In genomic region chr12:51947498-51947945, GRCm38 (mm10) we compare ENCODE assay signal across 11 mouse cellular contexts. TPM values are rescaled to one million over a fixed set of nuclear protein-coding genes. Genes with fewer than 3 reads are reported as not detected.
DNase-seq lines count a peak whose midpoint lies in the region; ATAC-seq and TF ChIP-seq lines count a peak whose summit lies in the region.
"Had no signal": no experiment of that assay in that cellular context is flagged by ENCODE, and none has a peak within 500 bp of the region (broad histone marks: within the 10 kb centered on the region; RNA-seq: fewer than 3 reads in every experiment).

No protein-coding gene starts in this region.

- H3K4me2 ChIP-seq in kidney, embryonic 16.5 days (replicated peaks; ENCODE audit: low read depth, low read length), result no peak overlapping the region
- no peak overlapping the region for H3K4me2 ChIP-seq in midbrain, postnatal 0 days (ENCODE audit: low read depth, low read length, poor library complexity, severe bottlenecking)
- H3K4me2 ChIP-seq in midbrain, embryonic 13.5 days (replicated peaks), result no peak overlapping the region
- H3K4me2 ChIP-seq: forebrain, embryonic 12.5 days; hindbrain, embryonic 13.5 days had no signal

- WGBS in kidney, adult 2 months, result 66% methylated on average over 10 of the region's 10 CpGs
- WGBS in kidney, embryonic 16.5 days, result 86% methylated on average over 10 of the region's 10 CpGs
- WGBS in midbrain, postnatal 0 days, result 86% methylated on average over 10 of the region's 10 CpGs
- WGBS in midbrain, embryonic 13.5 days, result 85% methylated on average over 10 of the region's 10 CpGs

- no peak overlapping the region for H3K27ac ChIP-seq in kidney, adult 2 months (ENCODE audit: insufficient read depth, low read depth, low read length)
- H3K27ac ChIP-seq in kidney, embryonic 16.5 days (ENCODE audit: low read length), result no peak overlapping the region
- H3K27ac ChIP-seq in midbrain, postnatal 0 days (ENCODE audit: low read depth, low read length), result no peak overlapping the region
- H3K27ac ChIP-seq in midbrain, embryonic 13.5 days, result no peak overlapping the region
- H3K27ac ChIP-seq: forebrain, embryonic 12.5 days; hindbrain, embryonic 13.5 days had no signal

- H3K27me3 ChIP-seq in kidney, adult 2 months (replicated peaks; ENCODE audit: control insufficient read depth, insufficient read depth, low read length), result no peaks in the 10 kb centered on the region
- H3K27me3 ChIP-seq in kidney, embryonic 16.5 days (ENCODE audit: insufficient read depth, low read length), result no peaks in the 10 kb centered on the region
- H3K27me3 ChIP-seq in midbrain, postnatal 0 days (ENCODE audit: insufficient read depth, low read length), result no peaks in the 10 kb centered on the region
- H3K27me3 ChIP-seq in midbrain, embryonic 13.5 days, result no peaks in the 10 kb centered on the region
- H3K27me3 ChIP-seq: forebrain, embryonic 12.5 days; hindbrain, embryonic 13.5 days had no signal

- no peak for TF ChIP-seq POLR2A in kidney, adult 2 months (IDR thresholded peaks at IDR 0.05; ENCODE audit: low read depth, low read length)

- H3K4me3 ChIP-seq in kidney, adult 2 months (ENCODE audit: insufficient read depth, low read depth, low read length), result no peak overlapping the region
- H3K4me3 ChIP-seq in kidney, embryonic 16.5 days (ENCODE audit: low read length), result no peak overlapping the region
- no peak overlapping the region for H3K4me3 ChIP-seq in midbrain, postnatal 0 days (ENCODE audit: low read depth, low read length)
- no peak overlapping the region for H3K4me3 ChIP-seq in midbrain, embryonic 13.5 days (replicated peaks)
- H3K4me3 ChIP-seq: forebrain, embryonic 12.5 days; hindbrain, embryonic 13.5 days had no signal

- 0 out of 2 replicates have a peak, but pooled peaks cover 7% of the 10 kb centered on the region for H3K9me3 ChIP-seq in kidney, embryonic 16.5 days (ENCODE audit: low read length)
- H3K9me3 ChIP-seq in midbrain, postnatal 0 days (ENCODE audit: low read length), result no peaks in the 10 kb centered on the region
- H3K9me3 ChIP-seq in midbrain, embryonic 13.5 days, result no peaks in the 10 kb centered on the region
- H3K9me3 ChIP-seq: forebrain, embryonic 12.5 days; hindbrain, embryonic 13.5 days had no signal

- H3K9ac ChIP-seq in kidney, embryonic 16.5 days (replicated peaks; ENCODE audit: low read length), result no peak overlapping the region
- no peak overlapping the region for H3K9ac ChIP-seq in midbrain, postnatal 0 days (replicated peaks; ENCODE audit: low read length, poor library complexity, severe bottlenecking)
- H3K9ac ChIP-seq in midbrain, embryonic 13.5 days (replicated peaks), result no peak overlapping the region
- H3K9ac ChIP-seq: forebrain, embryonic 12.5 days; hindbrain, embryonic 13.5 days had no signal

- ATAC-seq in kidney, embryonic 16.5 days (ENCODE audit: low FRiP score, low TSS enrichment), result no peak
- no peak for ATAC-seq in midbrain, postnatal 0 days (ENCODE audit: low FRiP score)
- no peak for ATAC-seq in midbrain, embryonic 13.5 days

- peak; percentile 49; the same call in 1 of the 2 replicates for TF ChIP-seq CTCF in kidney, adult 2 months (conservative IDR thresholded peaks at IDR 0.05; ENCODE audit: insufficient read depth, insufficient read length, low read depth, low read length)
- TF ChIP-seq CTCF in midbrain, postnatal 0 days (IDR thresholded peaks at IDR 0.05), result peak; percentile 48

- peak; percentile 24 for DNase-seq in kidney, adult 2 months
- peak; percentile 38 for DNase-seq in midbrain, postnatal 0 days (ENCODE audit: low spot score)
- peak; percentile 62 for DNase-seq in adrenal gland, postnatal 10 days
- DNase-seq in telencephalon, adult 2 months (ENCODE audit: low read depth, low spot score), result peak; percentile 8
- no peak for DNase-seq in thymus, postnatal 14 days
- DNase-seq: cerebellum, postnatal 10 days; thymus, postnatal 25 days had no signal

- peaks cover 6% of the 10 kb centered on the region for H3K36me3 ChIP-seq in kidney, adult 2 months (ENCODE audit: control insufficient read depth, insufficient read depth, low read length)
- H3K36me3 ChIP-seq in kidney, embryonic 16.5 days (ENCODE audit: insufficient read depth, low read length), result peaks cover 41% of the 10 kb centered on the region
- peaks cover 40% of the 10 kb centered on the region for H3K36me3 ChIP-seq in midbrain, postnatal 0 days (ENCODE audit: insufficient read depth, low read length)
- H3K36me3 ChIP-seq in midbrain, embryonic 13.5 days, result peaks cover 47% of the 10 kb centered on the region

- no peaks in the 10 kb centered on the region for H3K4me1 ChIP-seq in kidney, adult 2 months (ENCODE audit: control insufficient read depth, insufficient read depth, low read length)
- H3K4me1 ChIP-seq in kidney, embryonic 16.5 days (ENCODE audit: insufficient read depth, low read length), result no peaks in the 10 kb centered on the region
- H3K4me1 ChIP-seq in midbrain, postnatal 0 days (ENCODE audit: insufficient read depth, low read length), result no peaks in the 10 kb centered on the region
- peaks cover 10% of the 10 kb centered on the region; the same call in 1 of the 2 replicates for H3K4me1 ChIP-seq in midbrain, embryonic 13.5 days (replicated peaks)
- H3K4me1 ChIP-seq: hindbrain, embryonic 13.5 days had no signal

RNA-seq across cellular contexts. Expression of gene Heatr5a, which starts 23.6 kb away (rescaled TPM):
- 13.4 and 21.0 TPM in 2 replicates for polyA plus RNA-seq in kidney, adult 2 months (2012; rRNA removed)
- 9.4 and 10.5 TPM in 2 replicates for polyA plus RNA-seq in kidney, embryonic 16.5 days (2015; fragmentation: Nextera tagmentation; extraction: Ambion mirVana)
- total RNA-seq in midbrain, postnatal 0 days (2014; rRNA removed), result 17.7 and 25.3 TPM in 2 replicates
- polyA plus RNA-seq in midbrain, postnatal 0 days (2015; fragmentation: Nextera tagmentation; extraction: Ambion mirVana), result 2.6 and 3.3 TPM in 2 replicates
- 6.0 and 6.3 TPM in 2 replicates for polyA plus RNA-seq in midbrain, embryonic 13.5 days (2015; fragmentation: Nextera tagmentation; extraction: Ambion mirVana)
- 10 to 100 TPM; 14.9 to 22.4 TPM for total RNA-seq in adrenal gland, postnatal 10 days (2021)

RNA-seq across cellular contexts. Expression of gene Dtd2, which starts 58.8 kb away (rescaled TPM):
- polyA plus RNA-seq in kidney, adult 2 months (2012; rRNA removed), result 11.2 and 14.6 TPM in 2 replicates
- polyA plus RNA-seq in kidney, embryonic 16.5 days (2015; fragmentation: Nextera tagmentation; extraction: Ambion mirVana), result 26.6 and 28.7 TPM in 2 replicates
- 11.6 and 23.8 TPM in 2 replicates for total RNA-seq in midbrain, postnatal 0 days (2014; rRNA removed)
- 31.1 and 33.2 TPM in 2 replicates for polyA plus RNA-seq in midbrain, postnatal 0 days (2015; fragmentation: Nextera tagmentation; extraction: Ambion mirVana)
- polyA plus RNA-seq in midbrain, embryonic 13.5 days (2015; fragmentation: Nextera tagmentation; extraction: Ambion mirVana), result 18.7 and 20.4 TPM in 2 replicates
- 10 to 100 TPM; 16.7 to 21.1 TPM for total RNA-seq in adrenal gland, postnatal 10 days (2021)
